Mouse (Mus musculus): ENCODE data around the gene Dntt. TPM values are rescaled to one million over a fixed set of nuclear protein-coding genes. Genes with fewer than 3 reads are reported as not detected.

Gene Dntt
- polyA plus RNA-seq (2015; fragmentation: Nextera tagmentation; extraction: Ambion mirVana): 0.21 and 0.23 TPM in 2 replicates

DNA sequence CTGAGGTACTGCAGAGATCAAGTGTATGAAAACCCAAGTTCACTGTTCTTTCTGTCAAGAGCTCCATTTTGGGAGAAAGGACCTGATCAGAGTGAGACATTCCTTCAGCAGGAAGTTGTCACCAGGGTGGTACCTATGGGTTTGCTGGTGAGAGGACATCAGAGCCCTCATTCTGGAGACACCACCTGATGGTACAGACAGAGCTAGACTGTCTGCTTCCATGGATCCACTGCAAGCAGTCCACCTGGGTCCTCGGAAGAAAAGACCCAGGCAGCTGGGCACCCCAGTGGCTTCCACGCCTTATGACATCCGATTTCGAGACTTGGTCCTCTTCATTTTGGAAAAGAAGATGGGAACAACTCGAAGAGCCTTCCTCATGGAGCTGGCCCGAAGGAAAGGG, at the start of gene Dntt:
Gene Dntt, plus strand, starts transcription at position 57 of the 400 bp plus-strand sequence.

GRCm38 (mm10) chr19:40994057-40994585, 35.0 kb upstream of the Dntt start, which contains the start of gene Blnk:
Gene Blnk, minus strand, starts transcription at chr19:40994535.

GRCm38 (mm10) chr19:41076906-41077305, 47.8 kb downstream of the Dntt start, which contains the start of gene Opalin:
Gene Opalin, minus strand, starts transcription at chr19:41077113.

Other genes starting within 250 kb of the Dntt start
- 4.0 and 4.3 TPM in 2 replicates for gene Ccnj, start 198.0 kb upstream of the Dntt start, polyA plus RNA-seq (2015; fragmentation: Nextera tagmentation; extraction: Ambion mirVana)
- gene Zfp518a, start 134.6 kb upstream of the Dntt start, polyA plus RNA-seq (2015; fragmentation: Nextera tagmentation; extraction: Ambion mirVana): 6.3 and 7.2 TPM in 2 replicates
- gene Blnk, start 34.7 kb upstream of the Dntt start, polyA plus RNA-seq (2015; fragmentation: Nextera tagmentation; extraction: Ambion mirVana): 0.28 and 0.57 TPM in 2 replicates
- not detected in 2 replicates for gene Opalin, start 47.8 kb downstream of the Dntt start, polyA plus RNA-seq (2015; fragmentation: Nextera tagmentation; extraction: Ambion mirVana)
- gene Tll2, start 177.6 kb downstream of the Dntt start, polyA plus RNA-seq (2015; fragmentation: Nextera tagmentation; extraction: Ambion mirVana): 0.09 and 0.12 TPM in 2 replicates
- gene Tm9sf3, start 234.7 kb downstream of the Dntt start, polyA plus RNA-seq (2015; fragmentation: Nextera tagmentation; extraction: Ambion mirVana): 61.8 and 73.3 TPM in 2 replicates